Mouse (Mus musculus) limb, embryonic 12.5 days (tissue): ENCODE data around the gene Hist2h3b. TPM values are rescaled to one million over a fixed set of nuclear protein-coding genes. Genes with fewer than 3 reads are reported as not detected.
A peak's percentile ranks its signal among the peaks of the same experiment; 100 is the strongest.
"Not testable (repeated sequence)": the region's sequence is repeated elsewhere in the genome, so short reads cannot be mapped to it uniquely, and the experiment has no call there.

ENCODE experiments used
- ATAC-seq: fragments of 200-750 bp; cut with Nextera tagmentation; 2 replicates; pipeline ENCODE4 v1.8.0; 2017; ENCODE audit warnings: low read depth, moderate TSS enrichment; ENCODE audit not compliant: insufficient number of reproducible peaks, insufficient read depth, low FRiP score, low TSS enrichment
- H3K27ac ChIP-seq: fragments of 300-500 bp; sonication (generic); 2 replicates; pipeline ENCODE4 v1.5.1; 2016; ENCODE audit warnings: mild to moderate bottlenecking, moderate library complexity
- H3K27me3 ChIP-seq: fragments of 300-500 bp; sonication (generic); 2 replicates; pipeline ENCODE4 v1.6.1; 2016; ENCODE audit warnings: mild to moderate bottlenecking, moderate library complexity
- H3K36me3 ChIP-seq: fragments of 300-500 bp; sonication (generic); 2 replicates; pipeline ENCODE4 v1.6.1; 2016; ENCODE audit warnings: mild to moderate bottlenecking, moderate library complexity
- H3K4me1 ChIP-seq: fragments of 300-500 bp; sonication (generic); replicated peaks from 2 replicates; pipeline ENCODE4 v1.6.1; 2016
- H3K4me2 ChIP-seq: fragments of 300-500 bp; sonication (generic); 2 replicates; pipeline ENCODE4 v1.6.1; 2016; ENCODE audit warnings: mild to moderate bottlenecking, moderate library complexity
- H3K4me3 ChIP-seq: fragments of 300-500 bp; sonication (generic); replicated peaks from 2 replicates; pipeline ENCODE4 v1.5.1; 2016; ENCODE audit warnings: mild to moderate bottlenecking
- H3K9ac ChIP-seq: fragments of 300-500 bp; sonication (generic); replicated peaks from 2 replicates; pipeline ENCODE4 v1.6.1; 2016; ENCODE audit warnings: mild to moderate bottlenecking, moderate library complexity
- H3K9me3 ChIP-seq: fragments of 300-500 bp; sonication (generic); 2 replicates; pipeline ENCODE4 v1.6.1; 2016; ENCODE audit warnings: mild to moderate bottlenecking, moderate library complexity
- WGBS: fragments of 180-500 bp; shearing (Covaris S2); methylation state at CpG from one replicate; pipeline ENCODE4 v1.1.7; 2016; 5-methylcytosine and 5-hydroxymethylcytosine counted together
- polyA plus RNA-seq: library from polyadenylated mRNA; unstranded; fragments of >200 nt; fragmentation: Nextera tagmentation; extraction: Ambion mirVana; gene quantifications from 2 replicates; pipeline ENCODE4 v1.2.1, GENCODE M21; 2016

Gene Hist2h3b
- polyA plus RNA-seq, 1 experiment from 2014 or later: 139 TPM

DNA sequence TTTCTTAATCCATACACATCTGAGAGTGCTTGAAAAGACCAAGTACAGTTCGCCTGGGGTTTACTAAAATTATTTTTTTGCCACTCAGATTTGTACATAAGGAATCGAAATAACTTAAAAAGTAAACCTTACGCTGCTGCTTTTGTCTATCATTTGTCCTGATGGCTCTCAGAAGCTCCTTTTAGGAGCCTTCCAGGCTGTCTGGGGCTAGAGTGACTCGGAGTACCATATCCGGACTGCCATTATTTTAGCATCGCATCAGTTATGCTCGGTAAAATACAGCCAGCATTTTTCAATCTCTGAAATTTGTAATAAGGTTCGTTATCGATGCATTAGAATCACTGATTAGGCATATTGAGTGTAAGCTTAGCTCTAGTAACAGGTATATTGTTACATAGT, 27.7 kb upstream of the Hist2h3b start:
- peak overlapping the region; percentile 21; the same call in 1 of the 2 replicates for H3K4me3 ChIP-seq
- 81% methylated on average over 9 of the region's 9 CpGs for WGBS
- ATAC-seq: no peak
- no peaks in the 10 kb centered on the region for H3K27me3 ChIP-seq
- peak overlapping the region; percentile 37; the same call in 1 of the 2 replicates for H3K9ac ChIP-seq
- H3K4me1 ChIP-seq: peaks cover 43% of the 10 kb centered on the region
- peak overlapping the region; percentile 91 for H3K27ac ChIP-seq
- no peaks in the 10 kb centered on the region for H3K9me3 ChIP-seq
- H3K36me3 ChIP-seq: no peaks in the 10 kb centered on the region
- H3K4me2 ChIP-seq: peak overlapping the region; percentile 44

DNA sequence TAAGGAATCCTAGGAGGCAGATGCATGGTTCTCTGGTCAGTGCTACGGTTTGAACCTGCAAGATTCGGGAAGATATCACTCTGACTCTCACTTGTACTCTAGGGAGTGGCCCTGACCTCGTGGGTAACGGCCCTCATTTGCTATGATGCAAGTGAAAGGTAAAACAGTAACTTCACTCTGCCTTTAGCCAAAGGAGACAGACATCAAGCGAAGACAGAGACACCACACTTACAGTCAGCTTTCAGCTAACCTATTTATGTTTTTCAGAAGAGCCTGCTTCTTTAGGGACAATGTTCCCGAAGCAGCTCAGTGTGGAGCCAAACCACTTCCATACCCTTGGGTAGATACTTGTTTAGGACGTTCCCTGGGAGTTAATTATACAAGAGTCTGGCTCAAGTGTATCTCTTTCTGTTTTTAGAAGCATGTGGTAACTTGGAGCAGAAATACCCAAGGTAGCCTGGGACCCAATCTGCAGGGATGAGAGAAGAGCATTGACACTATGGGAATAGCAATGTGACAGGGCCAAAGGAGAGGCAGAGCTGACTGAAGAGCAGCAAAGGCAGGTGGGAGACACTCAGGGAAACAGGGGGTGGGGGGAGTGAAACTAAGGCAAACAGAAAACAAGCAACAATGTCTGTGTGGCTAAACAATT, 24.4 kb upstream of the Hist2h3b start:
- Histone ChIP-seq H3K4me3 (peak overlapping the region; percentile 47; the same call in 1 of the 2 replicates), H3K4me1 (peaks cover 37% of the 10 kb centered on the region), H3K27ac (peak overlapping the region; percentile 99), H3K9ac (peak overlapping the region; percentile 74; the same call in 1 of the 2 replicates), H3K27me3 (no peaks in the 10 kb centered on the region), H3K4me2 (peak overlapping the region; percentile 58), H3K9me3 (no peaks in the 10 kb centered on the region), H3K36me3 (no peaks in the 10 kb centered on the region)
- WGBS: 80% methylated on average over 7 of the region's 7 CpGs
- no peak for ATAC-seq

DNA sequence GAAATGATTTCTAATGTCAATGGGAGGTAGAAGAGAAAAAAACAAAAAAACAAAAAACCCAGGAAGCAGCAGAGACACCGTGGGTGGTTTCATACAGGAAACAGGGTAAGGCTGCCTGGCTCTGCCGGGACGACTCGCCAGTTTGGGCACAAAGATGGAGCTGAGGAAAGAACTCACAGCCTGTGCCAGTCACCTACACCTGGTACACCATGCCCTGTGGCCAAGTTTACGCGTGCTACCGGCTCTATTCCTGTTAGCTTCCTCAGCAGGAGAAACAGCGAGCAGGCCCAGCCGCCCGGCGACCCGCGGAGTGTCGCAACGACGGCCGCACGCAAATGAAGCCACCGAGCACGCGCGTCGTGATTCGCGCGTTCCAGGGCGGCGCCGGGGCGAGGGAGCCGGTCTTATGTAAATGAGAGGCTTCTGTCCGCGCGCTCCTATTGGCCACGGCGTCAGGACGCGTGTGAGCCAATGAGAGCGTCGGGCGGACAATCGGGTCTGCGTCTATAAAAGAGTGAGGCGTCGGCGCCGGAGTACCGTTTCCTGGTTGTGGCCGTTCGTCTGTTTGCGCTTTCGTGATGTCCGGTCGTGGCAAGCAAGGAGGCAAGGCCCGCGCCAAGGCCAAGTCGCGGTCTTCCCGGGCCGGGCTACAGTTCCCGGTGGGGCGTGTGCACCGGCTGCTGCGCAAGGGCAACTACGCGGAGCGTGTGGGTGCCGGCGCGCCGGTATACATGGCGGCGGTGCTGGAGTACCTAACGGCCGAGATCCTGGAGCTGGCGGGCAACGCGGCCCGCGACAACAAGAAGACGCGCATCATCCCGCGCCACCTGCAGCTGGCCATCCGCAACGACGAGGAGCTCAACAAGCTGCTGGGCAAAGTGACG, 23.2 kb upstream of the Hist2h3b start, which contains the start of gene Hist2h2aa1:
TSS of gene Hist2h2aa1 (plus strand) at position 495 of the 884 bp plus-strand sequence.
- peaks cover 48% of the 10 kb centered on the region for H3K4me1 ChIP-seq
- H3K4me3 ChIP-seq: peak within 1 kb of the TSS; percentile 47
- WGBS: under 1% methylated on average over 40 of the region's 88 CpGs
- peak; percentile 87 for ATAC-seq
- H3K27ac ChIP-seq: peak within 1 kb of the TSS; percentile 99
- not testable (repeated sequence) for H3K36me3 ChIP-seq, H3K27me3 ChIP-seq, H3K9me3 ChIP-seq
- peak within 1 kb of the TSS; percentile 74 for H3K9ac ChIP-seq
- peak within 1 kb of the TSS; percentile 58 for H3K4me2 ChIP-seq

DNA sequence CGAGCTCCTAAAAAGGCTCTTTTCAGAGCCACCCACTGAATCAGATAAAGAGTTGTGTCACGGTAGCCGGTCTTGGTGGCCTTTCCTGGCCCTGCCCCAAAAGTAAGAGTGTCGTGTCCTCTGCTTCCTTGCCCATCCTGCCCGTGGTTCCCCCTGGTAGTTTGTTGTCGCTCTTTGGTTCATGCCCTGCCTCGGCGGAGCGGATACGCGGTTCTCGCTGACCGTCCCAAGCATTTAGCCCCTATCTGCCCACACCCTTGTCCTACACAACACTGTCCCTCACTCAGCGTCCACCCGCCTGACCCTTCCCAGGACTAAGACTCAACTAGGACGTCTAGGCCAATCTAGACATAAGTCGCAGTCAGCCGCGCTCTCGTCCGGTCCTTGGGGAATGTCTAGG, 22.4 kb upstream of the Hist2h3b start:
- H3K4me3 ChIP-seq: peak overlapping the region; percentile 34
- peaks cover 53% of the 10 kb centered on the region for H3K4me1 ChIP-seq
- H3K9me3 ChIP-seq, H3K27me3 ChIP-seq, ATAC-seq, H3K36me3 ChIP-seq: not testable (repeated sequence)
- H3K27ac ChIP-seq: peak overlapping the region; percentile 82
- 0 out of 2 replicates have a peak overlapping the region, but pooled peaks have one; percentile 40 for H3K4me2 ChIP-seq
- WGBS: under 1% methylated on average over 10 of the region's 21 CpGs
- peak overlapping the region; percentile 53; the same call in 1 of the 2 replicates for H3K9ac ChIP-seq

DNA sequence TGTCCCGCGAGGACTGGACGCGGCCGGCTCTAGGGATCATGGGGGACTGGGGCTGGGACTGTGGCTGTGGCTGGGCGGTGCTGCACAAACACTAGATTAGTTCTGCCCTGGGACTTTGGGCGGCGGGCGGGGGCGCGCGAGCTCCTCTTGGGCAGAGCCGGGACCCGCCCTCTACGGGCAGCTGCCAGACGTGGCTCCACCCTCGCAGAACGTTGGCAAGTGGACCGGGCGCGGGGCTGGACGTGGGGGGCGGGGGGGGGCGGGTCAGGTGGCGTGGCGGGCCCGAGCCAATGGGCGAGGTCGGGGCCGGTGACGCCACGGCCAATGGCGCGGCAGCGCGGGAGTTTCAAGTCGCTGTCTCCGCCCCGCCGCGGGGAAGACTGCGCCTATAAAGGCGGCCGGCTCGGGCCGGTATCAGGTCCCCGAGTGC, 22.0 kb upstream of the Hist2h3b start, which contains the start of gene Hist2h3c1:
TSS of gene Hist2h3c1 (plus strand) at position 259 of the 430 bp plus-strand sequence.
- not testable (repeated sequence) for H3K9me3 ChIP-seq, H3K27me3 ChIP-seq, H3K36me3 ChIP-seq
- peak within 1 kb of the TSS; percentile 82 for H3K27ac ChIP-seq
- peaks cover 55% of the 10 kb centered on the region for H3K4me1 ChIP-seq
- ATAC-seq: peak; percentile 94
- no CpG with 5 or more reads among the region's 47 CpGs for WGBS
- H3K9ac ChIP-seq: peak within 1 kb of the TSS; percentile 71
- peak within 1 kb of the TSS; percentile 59 for H3K4me2 ChIP-seq
- H3K4me3 ChIP-seq: peak within 1 kb of the TSS; percentile 46

DNA sequence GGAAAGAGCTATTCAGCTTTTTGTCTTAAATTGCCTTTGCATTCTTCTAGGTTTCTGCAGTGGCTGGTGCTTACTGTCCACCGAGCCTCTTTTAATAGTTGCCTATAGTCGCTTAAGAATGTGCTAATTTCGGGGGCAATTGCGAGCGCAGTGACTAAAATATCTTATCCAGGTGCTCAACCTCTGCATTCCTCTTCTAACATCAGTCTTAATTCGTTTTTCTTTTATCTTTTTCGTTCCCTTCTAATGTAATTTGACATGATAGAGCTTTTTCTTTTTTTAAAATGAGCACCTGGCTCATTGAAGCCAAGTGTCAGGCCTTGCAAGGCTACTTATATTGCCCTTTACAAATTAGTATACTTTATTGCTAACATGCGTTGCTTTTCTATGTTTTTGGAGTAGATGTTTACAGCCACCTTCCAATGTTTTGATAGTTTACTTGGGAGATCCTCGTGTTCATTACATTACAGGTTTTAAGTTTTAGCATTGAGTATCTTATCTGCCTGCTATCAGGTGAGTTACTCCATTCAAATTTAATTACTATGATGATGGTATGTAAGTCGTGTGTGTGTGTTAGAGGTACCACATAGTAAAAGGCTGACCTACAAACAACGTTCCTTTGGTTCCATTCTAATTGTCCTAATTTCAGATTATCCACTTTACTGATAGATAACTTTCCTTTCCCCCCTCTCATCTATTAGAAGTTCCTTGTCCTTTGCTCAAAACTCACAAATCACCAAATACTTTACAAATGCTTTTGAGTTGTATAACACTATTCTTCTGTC, 20.9 kb upstream of the Hist2h3b start:
- WGBS: 3% methylated on average over 11 of the region's 11 CpGs
- no peak for ATAC-seq
- Histone ChIP-seq H3K4me1 (peaks cover 51% of the 10 kb centered on the region), H3K4me3 (peak overlapping the region; percentile 46), H3K36me3 (no peaks in the 10 kb centered on the region), H3K27me3 (no peaks in the 10 kb centered on the region), H3K9me3 (no peaks in the 10 kb centered on the region), H3K4me2 (peak overlapping the region; percentile 59), H3K9ac (peak overlapping the region; percentile 71), H3K27ac (peak overlapping the region; percentile 74; the same call in 1 of the 2 replicates)

DNA sequence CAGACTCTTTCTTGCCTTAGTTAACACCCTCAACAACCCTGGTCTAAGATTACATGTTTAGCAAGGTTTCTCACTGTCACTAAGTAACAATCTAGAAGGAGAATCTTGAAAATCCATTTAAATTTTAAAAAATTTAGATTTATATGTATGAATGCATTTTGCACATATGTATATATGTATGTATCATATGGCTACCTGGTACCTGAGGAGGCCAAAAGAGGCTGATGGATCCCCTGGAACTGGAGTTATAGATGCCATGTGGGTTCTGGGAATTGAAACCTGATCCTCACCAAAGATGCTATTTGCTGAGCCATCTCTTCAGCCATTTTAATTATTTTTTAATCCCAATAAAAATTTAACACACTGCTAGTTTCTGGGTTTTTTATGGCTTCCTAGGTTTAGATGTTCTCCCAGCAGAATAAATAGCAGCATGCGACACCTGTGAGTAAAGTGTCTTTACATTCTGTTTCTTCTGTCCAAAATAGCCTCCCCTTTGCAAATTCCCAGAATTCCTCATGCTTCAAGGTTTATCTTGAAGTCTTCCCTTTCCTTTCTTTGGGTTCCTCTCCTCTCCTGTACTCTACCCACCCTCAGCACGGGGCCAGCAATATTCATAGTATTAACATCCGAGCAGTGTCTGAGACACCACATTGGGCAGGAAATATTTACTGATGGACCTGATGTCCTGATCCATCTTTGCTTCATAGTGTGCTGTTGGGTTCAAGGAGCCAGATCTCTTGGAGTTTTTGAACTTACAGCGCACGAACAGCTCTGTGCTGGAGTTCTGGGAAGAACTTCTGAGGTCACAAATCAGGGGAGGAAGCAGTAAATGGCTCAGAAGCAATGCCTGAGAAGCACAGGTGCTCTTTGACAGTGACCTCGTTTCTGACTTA, 20.1 kb upstream of the Hist2h3b start:
- Histone ChIP-seq H3K4me1 (peaks cover 44% of the 10 kb centered on the region), H3K4me3 (peak overlapping the region; percentile 46), H3K36me3 (no peaks in the 10 kb centered on the region), H3K27ac (peak overlapping the region; percentile 18; the same call in 1 of the 2 replicates), H3K9ac (no peak overlapping the region; the same call in 1 of the 2 replicates), H3K9me3 (no peaks in the 10 kb centered on the region), H3K27me3 (peaks cover 6% of the 10 kb centered on the region; the same call in 1 of the 2 replicates), H3K4me2 (peak overlapping the region; percentile 59)
- WGBS: 39% methylated on average over 6 of the region's 6 CpGs
- no peak for ATAC-seq

DNA sequence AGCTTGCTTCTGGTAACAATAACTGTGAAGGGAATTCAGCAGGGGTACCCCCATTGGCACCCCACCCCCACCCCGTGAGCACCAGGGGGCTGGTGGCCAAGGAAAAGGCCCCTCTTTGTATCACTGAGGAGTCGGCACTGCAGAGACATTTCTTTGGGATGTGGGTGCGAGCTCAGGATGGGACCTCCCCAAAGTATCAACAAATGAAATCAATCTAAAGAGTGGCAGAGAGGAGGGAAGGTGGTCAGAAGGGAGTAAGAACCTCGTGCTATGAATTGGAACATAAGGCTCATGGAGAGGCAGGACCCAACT, 19.5 kb upstream of the Hist2h3b start:
- H3K9ac ChIP-seq: no peak overlapping the region
- 50% methylated on average over 4 of the region's 4 CpGs for WGBS
- H3K27ac ChIP-seq: peak overlapping the region; percentile 18; the same call in 1 of the 2 replicates
- ATAC-seq: no peak
- H3K27me3 ChIP-seq: peaks cover 11% of the 10 kb centered on the region; the same call in 1 of the 2 replicates
- H3K36me3 ChIP-seq: no peaks in the 10 kb centered on the region
- peak overlapping the region; percentile 46; the same call in 1 of the 2 replicates for H3K4me3 ChIP-seq
- H3K4me1 ChIP-seq: peaks cover 38% of the 10 kb centered on the region
- H3K9me3 ChIP-seq: no peaks in the 10 kb centered on the region
- H3K4me2 ChIP-seq: peak overlapping the region; percentile 59

DNA sequence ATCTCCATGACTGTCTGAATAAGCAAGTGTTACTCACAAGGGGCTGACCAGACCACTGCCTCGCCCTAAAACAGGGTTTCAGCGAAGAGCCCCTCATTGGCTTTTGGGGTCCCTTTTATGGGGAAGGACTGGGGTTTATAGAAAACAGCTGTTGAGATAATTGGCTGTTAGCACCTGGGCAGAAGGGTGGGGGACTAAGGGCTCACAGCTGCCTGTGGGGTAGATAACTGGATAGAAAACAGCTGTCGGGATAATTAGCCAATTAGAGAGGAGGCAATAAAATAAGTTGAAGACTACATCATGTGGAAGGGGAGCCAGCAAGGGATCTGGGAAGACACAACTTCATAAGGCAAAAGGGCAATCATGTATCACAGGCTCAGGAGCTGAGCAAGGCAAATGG, 17.6 kb upstream of the Hist2h3b start:
- no peak overlapping the region for H3K9ac ChIP-seq
- 7% methylated on average over 3 of the region's 3 CpGs for WGBS
- H3K27me3 ChIP-seq: peaks cover 12% of the 10 kb centered on the region; the same call in 1 of the 2 replicates
- H3K4me2 ChIP-seq: peak overlapping the region; percentile 30
- no peaks in the 10 kb centered on the region for H3K36me3 ChIP-seq
- H3K9me3 ChIP-seq: no peaks in the 10 kb centered on the region
- H3K4me1 ChIP-seq: peaks cover 32% of the 10 kb centered on the region
- H3K27ac ChIP-seq: 0 out of 2 replicates have a peak overlapping the region, but pooled peaks have one; percentile 17
- ATAC-seq: no peak
- H3K4me3 ChIP-seq: no peak overlapping the region

DNA sequence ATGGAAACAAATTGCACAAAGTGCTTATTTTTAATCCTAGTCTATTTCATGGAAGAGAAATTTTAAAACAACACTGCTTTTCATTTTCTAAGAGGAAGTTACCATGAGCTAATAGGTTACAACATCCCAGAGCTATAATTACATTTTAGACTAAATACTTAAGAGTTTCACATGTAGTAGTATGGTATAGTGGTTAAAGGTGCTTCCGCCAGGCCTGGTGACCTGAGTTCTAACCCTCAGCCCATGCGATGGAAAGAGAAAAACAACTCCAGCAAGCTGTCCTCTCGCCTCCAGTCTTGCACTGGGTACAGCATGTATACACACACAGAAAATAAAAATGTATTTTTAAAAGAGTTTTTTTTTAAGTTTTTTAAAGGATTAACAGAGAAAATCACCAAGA, 16.7 kb upstream of the Hist2h3b start:
- H3K4me1 ChIP-seq: peaks cover 32% of the 10 kb centered on the region
- H3K4me3 ChIP-seq: no peak overlapping the region
- H3K9me3 ChIP-seq: no peaks in the 10 kb centered on the region
- H3K36me3 ChIP-seq: no peaks in the 10 kb centered on the region
- 81% methylated on average over 3 of the region's 3 CpGs for WGBS
- no peak overlapping the region for H3K9ac ChIP-seq
- ATAC-seq: no peak
- no peak overlapping the region for H3K27ac ChIP-seq
- H3K4me2 ChIP-seq: no peak overlapping the region
- H3K27me3 ChIP-seq: peaks cover 12% of the 10 kb centered on the region; the same call in 1 of the 2 replicates
